Mouse (Mus musculus) adrenal gland, postnatal 0 days (tissue): ENCODE results near the gene Tas2r124. TPM values are rescaled to one million over a fixed set of nuclear protein-coding genes. Genes with fewer than 3 reads are reported as not detected.

Source experiments
- polyA plus RNA-seq: library from polyadenylated mRNA; unstranded; fragments of >200 nt; fragmentation: Nextera tagmentation; extraction: Ambion mirVana; gene quantifications from 2 replicates; pipeline ENCODE4 v1.2.1, GENCODE M21; 2015

Gene Tas2r124
- not detected in 2 replicates for polyA plus RNA-seq

GRCm38 (mm10) chr6:132754430-132754829 is at the start of gene Tas2r124:
Tas2r124 (plus strand) TSS chr6:132754730.

DNA sequence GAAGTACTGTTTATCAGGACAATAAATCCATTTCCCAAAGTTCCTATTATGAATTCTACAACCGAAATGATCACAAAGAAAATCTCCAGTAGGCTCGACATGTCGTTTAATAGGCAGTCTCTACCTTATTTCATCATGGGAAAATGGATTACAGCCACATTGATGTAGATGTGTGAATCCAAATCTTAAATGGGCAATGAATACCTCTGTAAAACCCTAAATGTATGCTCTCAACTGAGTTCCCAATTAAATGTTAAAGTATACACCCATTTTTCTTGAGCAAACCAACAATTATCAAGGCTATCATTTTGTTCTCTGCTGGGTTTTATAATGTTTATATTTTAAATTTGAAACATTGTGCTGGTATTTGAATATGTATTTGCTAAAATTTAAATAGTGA is 42.7 kb upstream of the Tas2r124 start, which contains the start of gene Tas2r122:
TSS of gene Tas2r122 (minus strand) at position 101 of the 400 bp plus-strand sequence.

GRCm38 (mm10) chr6:132737935-132738334 is 16.6 kb upstream of the Tas2r124 start, which contains the start of gene Tas2r115:
Tas2r115 (minus strand) TSS chr6:132738035.

GRCm38 (mm10) chr6:132761831-132762230 is 7.3 kb downstream of the Tas2r124 start, which contains the start of gene Tas2r102:
Tas2r102 (plus strand) TSS chr6:132762131.

GRCm38 (mm10) chr6:132778062-132778461 is 23.5 kb downstream of the Tas2r124 start, which contains the start of gene Tas2r136:
Tas2r136 (minus strand) TSS chr6:132778162.

DNA sequence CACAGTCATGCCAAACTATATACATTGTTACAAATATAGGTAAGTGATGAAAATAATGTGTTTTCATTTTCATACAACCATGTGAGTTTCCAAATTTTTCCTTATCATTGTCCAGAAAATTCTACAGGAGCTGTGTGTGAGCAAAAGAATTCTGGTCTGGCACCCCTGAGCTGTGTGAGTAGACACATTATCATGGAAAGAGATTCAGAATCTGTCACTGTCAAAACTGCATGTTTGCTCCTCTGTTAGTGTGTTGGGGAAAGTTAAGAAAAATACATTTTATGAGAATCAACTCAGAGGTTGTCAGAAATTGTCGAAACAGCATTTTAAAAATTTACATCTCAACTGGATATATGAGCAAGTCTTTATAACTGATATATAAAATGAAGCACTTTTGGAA is 48.0 kb downstream of the Tas2r124 start, which contains the start of gene Tas2r117:
TSS of gene Tas2r117 (plus strand) at position 301 of the 400 bp plus-strand sequence.

Other genes with a start within 250 kb of the Tas2r124 start
- not detected in 2 replicates for gene Prh1, start 184.9 kb upstream of the Tas2r124 start, polyA plus RNA-seq
- gene Prp2, start 158.8 kb upstream of the Tas2r124 start, polyA plus RNA-seq: not detected in 2 replicates
- not detected in 2 replicates for gene A630073D07Rik, start 103.2 kb upstream of the Tas2r124 start, polyA plus RNA-seq
- gene Tas2r120, start 97.8 kb upstream of the Tas2r124 start, polyA plus RNA-seq: not detected in 2 replicates
- not detected in 2 replicates for gene Tas2r121, start 53.7 kb upstream of the Tas2r124 start, polyA plus RNA-seq
- not detected in 2 replicates for gene Tas2r122, start 42.8 kb upstream of the Tas2r124 start, polyA plus RNA-seq
- not detected in 2 replicates for gene Tas2r115, start 16.7 kb upstream of the Tas2r124 start, polyA plus RNA-seq
- not detected in 2 replicates for gene Tas2r102, start 7.4 kb downstream of the Tas2r124 start, polyA plus RNA-seq
- gene Tas2r136, start 23.4 kb downstream of the Tas2r124 start, polyA plus RNA-seq: not detected in 2 replicates
- not detected in 2 replicates for gene Tas2r117, start 48.1 kb downstream of the Tas2r124 start, polyA plus RNA-seq
- not detected in 2 replicates for gene Tas2r123, start 92.4 kb downstream of the Tas2r124 start, polyA plus RNA-seq
- gene Tas2r116, start 100.7 kb downstream of the Tas2r124 start, polyA plus RNA-seq: not detected in 2 replicates
- not detected in 2 replicates for gene Tas2r110, start 113.3 kb downstream of the Tas2r124 start, polyA plus RNA-seq
- not detected in 2 replicates for gene Tas2r113, start 138.3 kb downstream of the Tas2r124 start, polyA plus RNA-seq
- not detected in 2 replicates for gene Tas2r125, start 154.9 kb downstream of the Tas2r124 start, polyA plus RNA-seq
- gene Tas2r129, start 196.4 kb downstream of the Tas2r124 start, polyA plus RNA-seq: not detected in 2 replicates
- not detected in 2 replicates for gene Tas2r131, start 203.2 kb downstream of the Tas2r124 start, polyA plus RNA-seq
- not detected in 2 replicates for gene Tas2r109, start 226.2 kb downstream of the Tas2r124 start, polyA plus RNA-seq